Mouse (Mus musculus) small intestine, adult 2 months (tissue): ENCODE data around the gene Sgca. TPM values are rescaled to one million over a fixed set of nuclear protein-coding genes. Genes with fewer than 3 reads are reported as not detected.

ENCODE experiments used
- H3K27ac ChIP-seq: fragments of 200-500 bp; 2 replicates; pipeline ENCODE4 v1.5.1; 2012; ENCODE audit warnings: low read depth, low read length, control low read depth, inconsistent platforms; ENCODE audit not compliant: insufficient read depth
- H3K27me3 ChIP-seq: fragments of 200-500 bp; 2 replicates; pipeline ENCODE4 v1.6.1; 2012; ENCODE audit warnings: mild to moderate bottlenecking, moderate library complexity, low read length, inconsistent platforms; ENCODE audit not compliant: control insufficient read depth, insufficient read depth
- H3K36me3 ChIP-seq: fragments of 200-500 bp; 2 replicates; pipeline ENCODE4 v1.6.1; 2012; ENCODE audit warnings: mild to moderate bottlenecking, low read length, control low read depth, inconsistent platforms; ENCODE audit not compliant: control insufficient read depth, insufficient read depth
- H3K4me1 ChIP-seq: fragments of 200-500 bp; 2 replicates; pipeline ENCODE4 v1.6.1; 2012; ENCODE audit warnings: low read length, inconsistent platforms, mixed read lengths; ENCODE audit not compliant: control insufficient read depth, insufficient read depth, insufficient read length
- H3K4me3 ChIP-seq: fragments of 200-500 bp; 2 replicates; pipeline ENCODE4 v1.5.1; 2012; ENCODE audit warnings: low read depth, mild to moderate bottlenecking, control low read depth, inconsistent platforms, low read length, moderate library complexity
- CTCF ChIP-seq: fragments of 200-500 bp; IDR thresholded peaks from 2 replicates; pipeline ENCODE4 v1.5.1; 2012; ENCODE audit warnings: low read depth, mild to moderate bottlenecking, control low read depth, inconsistent platforms, low read length, moderate library complexity, mixed read lengths; ENCODE audit not compliant: insufficient replicate concordance, insufficient read length; ENCODE audit errors: extremely low read depth
- POLR2A ChIP-seq: fragments of 200-500 bp; IDR thresholded peaks from 2 replicates; pipeline ENCODE4 v1.6.1; 2012; ENCODE audit warnings: low read depth, mild to moderate bottlenecking, control low read depth, inconsistent platforms, low read length, moderate library complexity
- WGBS: fragments of 180-500 bp; shearing (Covaris S2); methylation state at CpG from one replicate; pipeline ENCODE4 v1.1.7; 2018; 5-methylcytosine and 5-hydroxymethylcytosine counted together
- polyA plus RNA-seq: library from polyadenylated mRNA; depleted of rRNA; stranded (reverse); fragments of >200 nt; gene quantifications from 2 replicates; pipeline ENCODE4 v1.2.3, GENCODE M21; 2012

The Sgca gene
- polyA plus RNA-seq, 1 experiment: 1.7 TPM

GRCm38 (mm10) chr11:94996101-94996500, 20.0 kb upstream of the Sgca start:
- Histone ChIP-seq H3K36me3 (peaks cover 23% of the 10 kb centered on the region), H3K27ac (no peak overlapping the region), H3K4me3 (no peak overlapping the region), H3K4me1 (peaks cover 53% of the 10 kb centered on the region), H3K27me3 (no peaks in the 10 kb centered on the region)
- 78% methylated on average over 8 of the region's 8 CpGs for WGBS
- no peak for TF ChIP-seq POLR2A
- TF ChIP-seq CTCF: no peak

GRCm38 (mm10) chr11:94994947-94995772, 19.0 kb upstream of the Sgca start:
- no peak overlapping the region for H3K27ac ChIP-seq
- peaks cover 46% of the 10 kb centered on the region for H3K4me1 ChIP-seq
- H3K36me3 ChIP-seq: peaks cover 17% of the 10 kb centered on the region
- TF ChIP-seq POLR2A (no peak), CTCF (no peak)
- H3K4me3 ChIP-seq: no peak overlapping the region
- WGBS: 75% methylated on average over 11 of the region's 11 CpGs
- H3K27me3 ChIP-seq: no peaks in the 10 kb centered on the region

GRCm38 (mm10) chr11:94994208-94994814, 18.2 kb upstream of the Sgca start:
- WGBS: 49% methylated on average over 10 of the region's 10 CpGs
- TF ChIP-seq POLR2A (peak; percentile 2; the same call in 1 of the 2 replicates), CTCF (no peak)

GRCm38 (mm10) chr11:94992754-94993606, 16.9 kb upstream of the Sgca start:
- Histone ChIP-seq H3K4me3 (peak overlapping the region; percentile 66), H3K4me1 (peaks cover 48% of the 10 kb centered on the region), H3K36me3 (peaks cover 9% of the 10 kb centered on the region), H3K27me3 (no peaks in the 10 kb centered on the region), H3K27ac (peak overlapping the region; percentile 73)
- WGBS: under 1% methylated on average over 22 of the region's 22 CpGs
- TF ChIP-seq POLR2A (peak; percentile 84), CTCF (no peak)

More at GRCm38 (mm10) chr11:94994208-94994814, 18.2 kb upstream of the Sgca start:
- H3K4me1 ChIP-seq: peaks cover 50% of the 10 kb centered on the region
- peak overlapping the region; percentile 66 for H3K4me3 ChIP-seq
- peaks cover 12% of the 10 kb centered on the region for H3K36me3 ChIP-seq
- no peaks in the 10 kb centered on the region for H3K27me3 ChIP-seq
- H3K27ac ChIP-seq: peak overlapping the region; percentile 61; the same call in 1 of the 2 replicates

GRCm38 (mm10) chr11:94992480-94992753, 16.3 kb upstream of the Sgca start:
- peak overlapping the region; percentile 66 for H3K4me3 ChIP-seq
- no peaks in the 10 kb centered on the region for H3K27me3 ChIP-seq
- H3K36me3 ChIP-seq: peaks cover 9% of the 10 kb centered on the region
- WGBS: 2% methylated on average over 20 of the region's 20 CpGs
- H3K27ac ChIP-seq: peak overlapping the region; percentile 73
- TF ChIP-seq CTCF: no peak
- no peak for TF ChIP-seq POLR2A
- peaks cover 47% of the 10 kb centered on the region for H3K4me1 ChIP-seq

GRCm38 (mm10) chr11:94991641-94992479, 15.7 kb upstream of the Sgca start:
- H3K4me1 ChIP-seq: peaks cover 42% of the 10 kb centered on the region
- under 1% methylated on average over 99 of the region's 99 CpGs for WGBS
- H3K27me3 ChIP-seq: no peaks in the 10 kb centered on the region
- TF ChIP-seq POLR2A (no peak; the same call in 1 of the 2 replicates), CTCF (no peak)
- peak overlapping the region; percentile 66 for H3K4me3 ChIP-seq
- peaks cover 7% of the 10 kb centered on the region for H3K36me3 ChIP-seq
- peak overlapping the region; percentile 73 for H3K27ac ChIP-seq
